ENCODE assay signal across 20 mouse cellular contexts in genomic region chr10:69255594-69255993, GRCm38 (mm10). TPM values are rescaled to one million over a fixed set of nuclear protein-coding genes. Genes with fewer than 3 reads are reported as not detected.
DNase-seq lines count a peak whose midpoint lies in the region; ATAC-seq and TF ChIP-seq lines count a peak whose summit lies in the region.
"Had no signal": no experiment of that assay in that cellular context is flagged by ENCODE, and none has a peak within 500 bp of the region (broad histone marks: within the 10 kb centered on the region; RNA-seq: fewer than 3 reads in every experiment).

No protein-coding gene starts in this region.

- TF ChIP-seq CTCF in forebrain, postnatal 0 days (IDR thresholded peaks at IDR 0.05; ENCODE audit: low read depth), result no peak
- TF ChIP-seq CTCF in intestine, postnatal 0 days (IDR thresholded peaks at IDR 0.05; ENCODE audit: low read depth), result no peak

- H3K27ac ChIP-seq in forebrain, embryonic 12.5 days, result 0 out of 2 replicates have a peak overlapping the region, but pooled peaks have one; percentile 50
- H3K27ac ChIP-seq in forebrain, postnatal 0 days (ENCODE audit: low read depth, low read length), result no peak overlapping the region
- H3K27ac ChIP-seq in intestine, embryonic 14.5 days (ENCODE audit: low read depth), result peak overlapping the region; percentile 35; the same call in 1 of the 2 replicates
- no peak overlapping the region for H3K27ac ChIP-seq in intestine, postnatal 0 days (ENCODE audit: low read depth, low read length)
- H3K27ac ChIP-seq in neural tube, embryonic 13.5 days (replicated peaks), result peak overlapping the region; percentile 52; the same call in 1 of the 2 replicates
- H3K27ac ChIP-seq in neural tube, embryonic 15.5 days (replicated peaks), result no peak overlapping the region
- H3K27ac ChIP-seq: embryonic facial prominence, embryonic 15.5 days; forebrain, embryonic 10.5 days; hindbrain, embryonic 14.5 days; midbrain, embryonic 12.5 days; stomach, embryonic 15.5 days had no signal

- no peaks in the 10 kb centered on the region for H3K27me3 ChIP-seq in forebrain, embryonic 12.5 days
- H3K27me3 ChIP-seq in forebrain, postnatal 0 days (ENCODE audit: insufficient read depth, low read length), result no peaks in the 10 kb centered on the region
- H3K27me3 ChIP-seq in intestine, embryonic 14.5 days (replicated peaks; ENCODE audit: control insufficient read depth, insufficient read depth, low read length), result no peaks in the 10 kb centered on the region
- no peaks in the 10 kb centered on the region for H3K27me3 ChIP-seq in intestine, postnatal 0 days (replicated peaks; ENCODE audit: control insufficient read depth, insufficient read depth, low read length)
- no peaks in the 10 kb centered on the region for H3K27me3 ChIP-seq in neural tube, embryonic 13.5 days
- no peaks in the 10 kb centered on the region for H3K27me3 ChIP-seq in neural tube, embryonic 15.5 days (replicated peaks)
- H3K27me3 ChIP-seq: embryonic facial prominence, embryonic 15.5 days; midbrain, embryonic 12.5 days; stomach, embryonic 15.5 days had no signal

- H3K9ac ChIP-seq in forebrain, embryonic 12.5 days, result no peak overlapping the region
- H3K9ac ChIP-seq in forebrain, postnatal 0 days, result no peak overlapping the region
- no peak overlapping the region for H3K9ac ChIP-seq in intestine, embryonic 14.5 days (ENCODE audit: low read length)
- no peak overlapping the region for H3K9ac ChIP-seq in intestine, postnatal 0 days (ENCODE audit: low read depth, low read length)
- H3K9ac ChIP-seq in neural tube, embryonic 13.5 days, result no peak overlapping the region
- no peak overlapping the region for H3K9ac ChIP-seq in neural tube, embryonic 15.5 days (replicated peaks)
- H3K9ac ChIP-seq: embryonic facial prominence, embryonic 15.5 days; hindbrain, embryonic 14.5 days; midbrain, embryonic 12.5 days; stomach, embryonic 15.5 days had no signal

- WGBS in forebrain, embryonic 12.5 days, result 61% methylated on average over 5 of the region's 5 CpGs
- 47% methylated on average over 5 of the region's 5 CpGs for WGBS in forebrain, postnatal 0 days
- WGBS in intestine, embryonic 14.5 days, result 36% methylated on average over 5 of the region's 5 CpGs
- 39% methylated on average over 5 of the region's 5 CpGs for WGBS in intestine, postnatal 0 days
- 37% methylated on average over 5 of the region's 5 CpGs for WGBS in neural tube, embryonic 13.5 days
- 39% methylated on average over 5 of the region's 5 CpGs for WGBS in neural tube, embryonic 15.5 days

- 0 out of 2 replicates have a peak, but pooled peaks cover 7% of the 10 kb centered on the region for H3K36me3 ChIP-seq in forebrain, embryonic 12.5 days (replicated peaks)
- H3K36me3 ChIP-seq in forebrain, postnatal 0 days (ENCODE audit: insufficient read depth), result no peaks in the 10 kb centered on the region
- H3K36me3 ChIP-seq in intestine, embryonic 14.5 days (ENCODE audit: control insufficient read depth, insufficient read depth, low read length), result peaks cover 16% of the 10 kb centered on the region
- peaks cover 3% of the 10 kb centered on the region; the same call in 1 of the 2 replicates for H3K36me3 ChIP-seq in intestine, postnatal 0 days (ENCODE audit: control insufficient read depth, insufficient read depth)
- 0 out of 2 replicates have a peak, but pooled peaks cover 7% of the 10 kb centered on the region for H3K36me3 ChIP-seq in neural tube, embryonic 13.5 days
- no peaks in the 10 kb centered on the region; the same call in 1 of the 2 replicates for H3K36me3 ChIP-seq in neural tube, embryonic 15.5 days
- H3K36me3 ChIP-seq: embryonic facial prominence, embryonic 15.5 days had no signal

- no peaks in the 10 kb centered on the region for H3K9me3 ChIP-seq in forebrain, embryonic 12.5 days
- no peaks in the 10 kb centered on the region for H3K9me3 ChIP-seq in forebrain, postnatal 0 days (ENCODE audit: low read length)
- no peaks in the 10 kb centered on the region for H3K9me3 ChIP-seq in intestine, embryonic 14.5 days (ENCODE audit: control insufficient read depth, low read length)
- H3K9me3 ChIP-seq in intestine, postnatal 0 days (ENCODE audit: control insufficient read depth), result no peaks in the 10 kb centered on the region
- no peaks in the 10 kb centered on the region for H3K9me3 ChIP-seq in neural tube, embryonic 13.5 days
- no peaks in the 10 kb centered on the region for H3K9me3 ChIP-seq in neural tube, embryonic 15.5 days (replicated peaks)
- H3K9me3 ChIP-seq: embryonic facial prominence, embryonic 15.5 days; forebrain, embryonic 10.5 days; midbrain, embryonic 12.5 days; stomach, embryonic 15.5 days had no signal

- peaks cover 25% of the 10 kb centered on the region for H3K4me1 ChIP-seq in forebrain, embryonic 12.5 days
- H3K4me1 ChIP-seq in forebrain, postnatal 0 days (ENCODE audit: insufficient read depth), result 0 out of 2 replicates have a peak, but pooled peaks cover 7% of the 10 kb centered on the region
- peaks cover 28% of the 10 kb centered on the region for H3K4me1 ChIP-seq in intestine, embryonic 14.5 days (replicated peaks; ENCODE audit: control insufficient read depth, insufficient read depth, low read length)
- peaks cover 16% of the 10 kb centered on the region; the same call in 1 of the 2 replicates for H3K4me1 ChIP-seq in intestine, postnatal 0 days (replicated peaks; ENCODE audit: control insufficient read depth, insufficient read depth, low read length)
- peaks cover 24% of the 10 kb centered on the region for H3K4me1 ChIP-seq in neural tube, embryonic 13.5 days (replicated peaks)
- H3K4me1 ChIP-seq in neural tube, embryonic 15.5 days, result peaks cover 29% of the 10 kb centered on the region

- H3K4me2 ChIP-seq in forebrain, embryonic 12.5 days, result no peak overlapping the region
- no peak overlapping the region for H3K4me2 ChIP-seq in forebrain, postnatal 0 days (ENCODE audit: low read depth)
- no peak overlapping the region for H3K4me2 ChIP-seq in intestine, embryonic 14.5 days (ENCODE audit: low read length)
- H3K4me2 ChIP-seq in intestine, postnatal 0 days (replicated peaks; ENCODE audit: low read depth), result no peak overlapping the region
- H3K4me2 ChIP-seq in neural tube, embryonic 13.5 days, result no peak overlapping the region
- H3K4me2 ChIP-seq in neural tube, embryonic 15.5 days, result no peak overlapping the region
- H3K4me2 ChIP-seq: embryonic facial prominence, embryonic 15.5 days; hindbrain, embryonic 14.5 days; midbrain, embryonic 12.5 days; stomach, embryonic 15.5 days had no signal

- no peak for ATAC-seq in forebrain, embryonic 12.5 days (ENCODE audit: low FRiP score)
- ATAC-seq in forebrain, postnatal 0 days, result no peak
- no peak for ATAC-seq in intestine, embryonic 14.5 days (replicated peaks; ENCODE audit: low FRiP score, low TSS enrichment, low read depth)
- ATAC-seq in intestine, postnatal 0 days, result no peak
- no peak for ATAC-seq in neural tube, embryonic 13.5 days (ENCODE audit: low read depth)
- ATAC-seq in neural tube, embryonic 15.5 days (ENCODE audit: low FRiP score), result no peak
- peak; percentile 40 for ATAC-seq in megakaryocyte progenitor cell, adult 5-6 weeks (replicated peaks; ENCODE audit: poor library complexity)

- H3K4me3 ChIP-seq in forebrain, embryonic 12.5 days (replicated peaks), result no peak overlapping the region
- no peak overlapping the region for H3K4me3 ChIP-seq in forebrain, postnatal 0 days (ENCODE audit: low read depth, low read length)
- H3K4me3 ChIP-seq in intestine, embryonic 14.5 days (ENCODE audit: low read depth, low read length), result no peak overlapping the region
- H3K4me3 ChIP-seq in intestine, postnatal 0 days (ENCODE audit: low read depth, low read length), result no peak overlapping the region
- no peak overlapping the region for H3K4me3 ChIP-seq in neural tube, embryonic 13.5 days
- no peak overlapping the region for H3K4me3 ChIP-seq in neural tube, embryonic 15.5 days (replicated peaks)
- H3K4me3 ChIP-seq: embryonic facial prominence, embryonic 15.5 days; forebrain, embryonic 10.5 days; midbrain, embryonic 12.5 days; stomach, embryonic 15.5 days had no signal

- DNase-seq in forebrain, postnatal 0 days, result no peak
- DNase-seq in intestine, embryonic 14.5 days (ENCODE audit: low spot score), result no peak
- DNase-seq in embryo, embryonic 9.5 days (ENCODE audit: extremely low spot score), result no peak
- DNase-seq: adrenal gland, postnatal 14 days; cerebellum, adult 2 months; gastrocnemius, postnatal 25 days; kidney, adult 18-20 months; lung, adult 2 months; lung, postnatal 36 days; right cerebral cortex, postnatal 14 days had no signal

RNA-seq across cellular contexts. Expression of gene A930033H14Rik, which starts 42.7 kb away (rescaled TPM):
- 1.2 TPM in 2 replicates for polyA plus RNA-seq in forebrain, embryonic 12.5 days (2016; fragmentation: Nextera tagmentation; extraction: Ambion mirVana)
- 1.2 and 1.4 TPM in 2 replicates for total RNA-seq in forebrain, postnatal 0 days (2014; rRNA removed)
- polyA plus RNA-seq in forebrain, postnatal 0 days (2015; fragmentation: Nextera tagmentation; extraction: Ambion mirVana), result 0.78 and 1.9 TPM in 2 replicates
- polyA plus RNA-seq in intestine, embryonic 14.5 days (2014; fragmentation: Nextera tagmentation; extraction: Ambion mirVana), result 2.7 and 2.8 TPM in 2 replicates
- 1.0 and 1.4 TPM in 2 replicates for polyA plus RNA-seq in intestine, postnatal 0 days (2015; fragmentation: Nextera tagmentation; extraction: Ambion mirVana)
- 1.3 TPM in 2 replicates for polyA plus RNA-seq in neural tube, embryonic 13.5 days (2015; fragmentation: Nextera tagmentation; extraction: Ambion mirVana)
- 1.3 and 1.4 TPM in 2 replicates for polyA plus RNA-seq in neural tube, embryonic 15.5 days (2015; fragmentation: Nextera tagmentation; extraction: Ambion mirVana)
- 2.9 and 3.0 TPM in 2 replicates for total RNA-seq in megakaryocyte progenitor cell, adult 5-6 weeks (2015)
- total RNA-seq in megakaryocyte progenitor cell, adult 5-6 weeks (2017), result 1.6 and 1.7 TPM in 2 replicates

Comparison
In these comparisons a context has a peak if more than half of its experiments do, and no peak if none do; other contexts are left out.
1. H3K27ac ChIP-seq: peak in forebrain, embryonic 12.5 days (single experiment), intestine, embryonic 14.5 days (single experiment) and neural tube, embryonic 13.5 days (single experiment); none in forebrain, postnatal 0 days (single experiment), intestine, postnatal 0 days (single experiment) and neural tube, embryonic 15.5 days (single experiment).